Mouse (Mus musculus) liver, embryonic 16.5 days (tissue): ENCODE measurements around the gene Hist1h3f. TPM values are rescaled to one million over a fixed set of nuclear protein-coding genes. Genes with fewer than 3 reads are reported as not detected.
"Not testable (repeated sequence)": the region's sequence is repeated elsewhere in the genome, so short reads cannot be mapped to it uniquely, and the experiment has no call there.

Experiments
- ATAC-seq: fragments of 200-750 bp; cut with Nextera tagmentation; 2 replicates; pipeline ENCODE4 v1.8.0; 2017; ENCODE audit warnings: low read depth, mild to moderate bottlenecking, moderate number of reproducible peaks, moderate library complexity
- H3K27ac ChIP-seq: fragments of 300-500 bp; sonication (generic); 2 replicates; pipeline ENCODE4 v1.5.1; 2014; ENCODE audit warnings: mild to moderate bottlenecking, low read length
- H3K27me3 ChIP-seq: fragments of 300-500 bp; sonication (generic); 2 replicates; pipeline ENCODE4 v1.6.1; 2014; ENCODE audit warnings: low read depth, low read length, mixed read lengths; ENCODE audit not compliant: control insufficient read depth, insufficient read depth
- H3K36me3 ChIP-seq: fragments of 300-500 bp; sonication (generic); 2 replicates; pipeline ENCODE4 v1.6.1; 2014; ENCODE audit warnings: mild to moderate bottlenecking; ENCODE audit not compliant: control insufficient read depth, insufficient read depth
- H3K4me1 ChIP-seq: fragments of 300-500 bp; sonication (generic); 2 replicates; pipeline ENCODE4 v1.6.1; 2014; ENCODE audit warnings: low read depth, low read length, mixed read lengths; ENCODE audit not compliant: control insufficient read depth
- H3K4me2 ChIP-seq: fragments of 300-500 bp; sonication (generic); 2 replicates; pipeline ENCODE4 v1.6.1; 2014; ENCODE audit warnings: low read depth, low read length, mixed read lengths
- H3K4me3 ChIP-seq: fragments of 300-500 bp; sonication (generic); 2 replicates; pipeline ENCODE4 v1.5.1; 2014; ENCODE audit warnings: low read depth, mild to moderate bottlenecking, low read length
- H3K9ac ChIP-seq: fragments of 300-500 bp; sonication (generic); 2 replicates; pipeline ENCODE4 v1.6.1; 2014; ENCODE audit warnings: low read depth, low read length
- H3K9me3 ChIP-seq: fragments of 300-500 bp; sonication (generic); replicated peaks from 2 replicates; pipeline ENCODE4 v1.6.1; 2016; ENCODE audit warnings: low read length; ENCODE audit not compliant: control insufficient read depth
- WGBS: fragments of 180-500 bp; shearing (Covaris S2); extraction: QIAGEN DNeasy Blood & Tissue Kit; methylation state at CpG from one replicate; pipeline ENCODE4 v1.1.7; 2014; ENCODE audit not compliant: insufficient replicate concordance; 5-methylcytosine and 5-hydroxymethylcytosine counted together
- polyA plus RNA-seq: library from polyadenylated mRNA; unstranded; fragments of >200 nt; fragmentation: Nextera tagmentation; extraction: Ambion mirVana; gene quantifications from 2 replicates; pipeline ENCODE4 v1.2.1, GENCODE M21; 2015

The Hist1h3f gene
- polyA plus RNA-seq, 1 experiment from 2014 or later: 1.2 TPM

- Histone ChIP-seq H3K27me3 (no peaks in the 10 kb centered on the region), H3K4me3 (peak overlapping the region; percentile 33), H3K36me3 (no peaks in the 10 kb centered on the region), H3K27ac (no peak overlapping the region), H3K4me2 (peak overlapping the region; percentile 53), H3K4me1 (peaks cover 19% of the 10 kb centered on the region), H3K9ac (peak overlapping the region; percentile 41; the same call in 1 of the 2 replicates), H3K9me3 (no peaks in the 10 kb centered on the region)
- 59% methylated on average over 3 of the region's 3 CpGs for WGBS
- ATAC-seq: no peak
Observed at GRCm38 (mm10) chr13:23541497-23541896, 2.4 kb upstream of the Hist1h3f start.

- Histone ChIP-seq H3K4me3 (peak overlapping the region; percentile 67), H3K9ac (peak overlapping the region; percentile 81), H3K27ac (peak overlapping the region; percentile 96), H3K4me2 (peak overlapping the region; percentile 58), H3K4me1 (peaks cover 12% of the 10 kb centered on the region)
- not testable (repeated sequence) for H3K27me3 ChIP-seq, H3K36me3 ChIP-seq, ATAC-seq, H3K9me3 ChIP-seq
- WGBS: 7% methylated on average over 3 of the region's 3 CpGs
Observed at GRCm38 (mm10) chr13:23542225-23542980, 1.4 kb upstream of the Hist1h3f start.

DNA sequence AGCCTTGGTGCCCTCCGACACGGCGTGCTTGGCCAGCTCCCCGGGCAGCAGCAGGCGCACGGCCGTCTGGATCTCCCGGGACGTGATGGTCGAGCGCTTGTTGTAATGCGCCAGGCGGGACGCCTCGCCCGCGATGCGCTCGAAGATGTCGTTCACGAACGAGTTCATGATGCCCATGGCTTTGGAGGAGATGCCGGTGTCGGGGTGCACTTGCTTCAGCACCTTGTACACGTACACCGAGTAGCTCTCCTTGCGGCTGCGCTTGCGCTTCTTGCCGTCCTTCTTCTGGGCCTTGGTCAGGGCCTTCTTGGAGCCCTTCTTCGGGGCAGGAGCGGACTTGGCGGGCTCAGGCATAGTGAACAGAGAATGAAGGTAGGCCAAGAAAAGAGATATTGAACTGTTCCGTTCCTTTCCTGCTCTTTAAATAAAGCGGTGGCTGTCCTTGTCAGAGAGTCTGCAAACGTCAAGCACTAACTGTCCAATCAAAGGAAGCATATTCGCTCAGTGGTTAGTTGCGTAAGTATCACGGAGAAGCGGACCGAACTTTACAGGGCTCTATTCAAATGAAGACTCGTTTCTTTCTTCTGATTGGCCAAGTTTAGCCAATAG is 749 bp upstream of the Hist1h3f start, which contains the start of gene Hist1h2bh:
Gene Hist1h2bh, minus strand, starts transcription at position 394 of the 609 bp plus-strand sequence.
- Histone ChIP-seq H3K4me3 (peak within 1 kb of the TSS; percentile 67), H3K9ac (peak within 1 kb of the TSS; percentile 81), H3K4me2 (peak within 1 kb of the TSS; percentile 92), H3K27ac (peak within 1 kb of the TSS; percentile 99)
- 0% methylated on average over 34 of the region's 42 CpGs for WGBS
- H3K4me1 ChIP-seq, H3K9me3 ChIP-seq, H3K36me3 ChIP-seq, H3K27me3 ChIP-seq: not testable (repeated sequence)
- peak; percentile 88 for ATAC-seq

GRCm38 (mm10) chr13:23544787-23545120 is 902 bp downstream of the Hist1h3f start:
- not testable (repeated sequence) for H3K27me3 ChIP-seq, H3K4me1 ChIP-seq, H3K36me3 ChIP-seq, H3K9me3 ChIP-seq
- Histone ChIP-seq H3K9ac (peak overlapping the region; percentile 47), H3K4me3 (peak overlapping the region; percentile 60), H3K27ac (peak overlapping the region; percentile 99), H3K4me2 (peak overlapping the region; percentile 44)
- peak; percentile 2; the same call in 1 of the 2 replicates for ATAC-seq
- WGBS: 0% methylated on average over 14 of the region's 14 CpGs

DNA sequence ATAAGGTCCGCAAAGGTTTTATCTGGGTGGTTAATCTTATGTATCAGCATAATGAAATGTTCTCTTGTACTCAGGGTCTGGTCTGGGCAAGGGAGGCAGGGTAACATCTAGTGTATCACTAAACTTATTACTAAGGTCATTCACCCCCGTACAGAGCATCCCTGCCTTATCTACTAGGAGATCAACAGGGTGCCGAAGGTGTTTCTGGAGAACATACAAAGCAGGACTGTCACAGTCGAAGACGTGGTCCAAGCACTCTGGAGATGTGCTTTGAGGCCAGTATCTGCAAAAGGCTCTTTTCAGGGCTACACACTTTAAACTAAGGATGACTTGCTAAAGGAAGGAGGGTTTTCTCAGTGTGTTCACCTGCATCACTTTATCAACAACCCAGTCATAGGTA is 2.8 kb downstream of the Hist1h3f start:
- Histone ChIP-seq H3K9ac (no peak overlapping the region), H3K27ac (peak overlapping the region; percentile 20; the same call in 1 of the 2 replicates), H3K4me2 (no peak overlapping the region), H3K9me3 (no peaks in the 10 kb centered on the region), H3K27me3 (no peaks in the 10 kb centered on the region), H3K4me1 (peaks cover 5% of the 10 kb centered on the region; the same call in 1 of the 2 replicates), H3K4me3 (0 out of 2 replicates have a peak overlapping the region, but pooled peaks have one; percentile 7), H3K36me3 (no peaks in the 10 kb centered on the region)
- 71% methylated on average over 5 of the region's 5 CpGs for WGBS
- ATAC-seq: no peak

DNA sequence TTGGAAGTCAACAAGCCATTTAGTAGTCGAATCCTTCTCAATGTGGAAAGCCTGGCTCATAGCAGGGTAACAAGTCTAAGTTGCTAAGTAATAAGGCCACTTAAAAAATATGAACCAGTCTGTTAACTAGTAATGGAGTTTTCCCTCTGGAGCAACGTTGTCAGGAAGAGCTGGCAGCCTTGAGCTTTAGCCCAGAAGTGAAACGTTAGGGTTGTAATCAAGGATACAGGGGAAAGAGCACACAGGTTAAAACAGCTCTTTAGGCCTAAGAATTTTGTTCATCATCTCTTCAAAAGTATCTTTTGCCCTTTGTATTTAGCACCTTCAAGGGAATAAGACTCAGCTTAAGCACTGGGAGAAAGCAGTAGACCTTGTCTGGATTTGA is 6.9 kb downstream of the Hist1h3f start:
- Histone ChIP-seq H3K9me3 (no peaks in the 10 kb centered on the region), H3K27me3 (no peaks in the 10 kb centered on the region), H3K27ac (peak overlapping the region; percentile 96), H3K36me3 (no peaks in the 10 kb centered on the region), H3K4me3 (peak overlapping the region; percentile 62), H3K4me2 (peak overlapping the region; percentile 56), H3K9ac (peak overlapping the region; percentile 63), H3K4me1 (peaks cover 22% of the 10 kb centered on the region)
- peak; percentile 0; the same call in 1 of the 2 replicates for ATAC-seq
- 3% methylated on average over 3 of the region's 3 CpGs for WGBS

- not testable (repeated sequence) for H3K27me3 ChIP-seq, H3K36me3 ChIP-seq, H3K9me3 ChIP-seq
- Histone ChIP-seq H3K27ac (peak within 1 kb of the TSS; percentile 96), H3K4me1 (peaks cover 22% of the 10 kb centered on the region), H3K9ac (peak within 1 kb of the TSS; percentile 63), H3K4me2 (peak within 1 kb of the TSS; percentile 56), H3K4me3 (peak within 1 kb of the TSS; percentile 62)
- ATAC-seq: peak; percentile 68
- 0% methylated on average over 47 of the region's 47 CpGs for WGBS
Observed at GRCm38 (mm10) chr13:23551146-23551834, 7.4 kb downstream of the Hist1h3f start, which contains the start of gene Hist1h4f. Gene Hist1h4f (minus strand): TSS chr13:23551648.

GRCm38 (mm10) chr13:23551931-23552914 is 8.4 kb downstream of the Hist1h3f start:
- 36% methylated on average over 8 of the region's 8 CpGs for WGBS
- Histone ChIP-seq H3K4me1 (peaks cover 25% of the 10 kb centered on the region), H3K27ac (peak overlapping the region; percentile 96), H3K4me2 (peak overlapping the region; percentile 56), H3K27me3 (no peaks in the 10 kb centered on the region), H3K4me3 (peak overlapping the region; percentile 62), H3K9me3 (no peaks in the 10 kb centered on the region), H3K9ac (peak overlapping the region; percentile 63), H3K36me3 (no peaks in the 10 kb centered on the region)
- ATAC-seq: no peak
